Mouse (Mus musculus) erythroblast, embryonic 14.5 days (primary cell): ENCODE data around the gene Gm20422.

Experiments used
- GATA1 ChIP-seq: IDR thresholded peaks from 2 replicates; pipeline ENCODE4 v1.6.1; 2012; ENCODE audit warnings: low read length, inconsistent platforms, mixed read lengths
- TAL1 ChIP-seq: IDR thresholded peaks from 3 replicates; pipeline ENCODE4 v1.6.1; 2012; ENCODE audit warnings: low read length, inconsistent platforms, mixed read lengths

DNA sequence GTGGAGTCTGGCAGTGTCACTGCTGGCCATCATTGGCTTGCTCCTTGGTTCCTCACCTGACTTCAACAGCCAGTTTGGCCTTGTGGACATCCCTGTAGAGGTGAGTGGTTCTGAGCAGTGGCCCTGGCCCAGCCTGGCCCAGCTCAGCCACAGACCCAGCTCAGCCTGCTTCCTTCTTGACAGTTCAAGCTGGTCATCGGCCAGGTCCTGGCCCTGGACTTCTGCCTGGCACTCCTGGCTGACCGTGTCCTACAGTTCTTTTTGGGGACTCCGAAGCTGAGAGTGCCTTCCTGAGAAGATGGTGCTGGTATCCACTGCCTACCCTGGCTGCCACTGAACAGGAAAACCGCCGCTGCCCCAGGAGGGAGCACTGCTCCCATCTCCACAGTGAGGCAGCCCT is 32.5 kb upstream of the Gm20422 start:
- no peak for TF ChIP-seq TAL1
- TF ChIP-seq GATA1, result no peak
